ENCODE assay signal across 20 mouse cellular contexts in the genomic region with DNA sequence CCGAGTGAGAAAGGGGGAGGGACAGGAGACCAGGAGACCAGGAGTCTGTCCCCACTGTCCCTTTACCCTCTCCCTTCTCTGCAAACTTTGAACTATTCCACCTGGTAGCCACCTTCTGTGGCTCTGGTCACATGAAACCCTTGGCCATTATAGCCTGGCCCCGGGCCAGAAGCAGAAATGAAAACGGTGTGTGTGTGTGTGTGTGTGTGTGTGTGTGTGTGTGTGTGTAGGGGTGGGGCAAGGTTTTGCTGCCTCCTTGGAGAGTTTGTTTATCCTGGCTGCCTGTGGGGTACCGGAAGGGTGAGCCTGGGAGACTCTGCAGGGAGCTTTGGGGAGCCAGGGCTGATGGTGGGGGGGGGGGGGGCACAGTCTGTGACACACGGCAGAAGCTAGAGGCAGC. TPM values are rescaled to one million over a fixed set of nuclear protein-coding genes. Genes with fewer than 3 reads are reported as not detected.
DNase-seq lines count a peak whose midpoint lies in the region; ATAC-seq and TF ChIP-seq lines count a peak whose summit lies in the region.
"Had no signal": no experiment of that assay in that cellular context is flagged by ENCODE, and none has a peak within 500 bp of the region (broad histone marks: within the 10 kb centered on the region; RNA-seq: fewer than 3 reads in every experiment).

No protein-coding gene starts in this region.

- no peak for TF ChIP-seq POLR2A in kidney, adult 2 months (IDR thresholded peaks at IDR 0.05; ENCODE audit: low read depth, low read length)

- WGBS in heart, embryonic 10.5 days = 34% methylated on average over 5 of the region's 5 CpGs
- 28% methylated on average over 5 of the region's 5 CpGs for WGBS in kidney, adult 2 months

- no peak overlapping the region for H3K27ac ChIP-seq in heart, embryonic 10.5 days
- H3K27ac ChIP-seq in kidney, adult 2 months (ENCODE audit: insufficient read depth, low read depth, low read length) = no peak overlapping the region
- H3K27ac ChIP-seq: hindbrain, embryonic 10.5 days; limb, embryonic 12.5 days had no signal

- no peaks in the 10 kb centered on the region for H3K9me3 ChIP-seq in heart, embryonic 10.5 days
- H3K9me3 ChIP-seq: G1E; hindbrain, embryonic 10.5 days; limb, embryonic 12.5 days had no signal

- H3K27me3 ChIP-seq in heart, embryonic 10.5 days (ENCODE audit: insufficient read depth, poor library complexity, severe bottlenecking) = peaks cover 18% of the 10 kb centered on the region
- H3K27me3 ChIP-seq in kidney, adult 2 months (replicated peaks; ENCODE audit: control insufficient read depth, insufficient read depth, low read length) = no peaks in the 10 kb centered on the region

- DNase-seq in heart, adult 11 months = peak; percentile 95
- no peak for DNase-seq in heart, embryonic 10.5 days (ENCODE audit: low spot score)
- DNase-seq in A20 (ENCODE audit: low read depth, low spot score) = peak; percentile 46
- DNase-seq in kidney, adult 2 months = peak; percentile 75
- peak; percentile 48 to 67 for DNase-seq in kidney, postnatal 4 days
- DNase-seq in right cerebral cortex, adult 2 months (ENCODE audit: low spot score in 2 of 2) = no peak
- DNase-seq: B cell, adult 2 months; layer of hippocampus, postnatal 36 days; liver, postnatal 0 days; thymus, postnatal 25 days had no signal

- ATAC-seq in CD4-positive, CD25-positive, alpha-beta regulatory T cell, adult 4 months = no peak
- ATAC-seq in megakaryocyte-erythroid progenitor cell, adult 5-6 weeks (replicated peaks; ENCODE audit: low FRiP score, low TSS enrichment, poor library complexity, severe bottlenecking) = no peak
- ATAC-seq: forebrain, embryonic 14.5 days; inflammation-experienced regulatory T-cells, adult 6 months; liver, postnatal 0 days had no signal

- TF ChIP-seq CTCF in kidney, adult 2 months (conservative IDR thresholded peaks at IDR 0.05; ENCODE audit: insufficient read depth, insufficient read length, low read depth, low read length) = no peak

- no peak overlapping the region for H3K4me3 ChIP-seq in heart, embryonic 10.5 days
- no peak overlapping the region for H3K4me3 ChIP-seq in kidney, adult 2 months (ENCODE audit: insufficient read depth, low read depth, low read length)
- H3K4me3 ChIP-seq: hindbrain, embryonic 10.5 days; limb, embryonic 12.5 days had no signal

- no peaks in the 10 kb centered on the region for H3K36me3 ChIP-seq in heart, embryonic 10.5 days
- no peaks in the 10 kb centered on the region for H3K36me3 ChIP-seq in kidney, adult 2 months (ENCODE audit: control insufficient read depth, insufficient read depth, low read length)
- H3K36me3 ChIP-seq: hindbrain, embryonic 10.5 days; limb, embryonic 12.5 days had no signal

- peaks cover 43% of the 10 kb centered on the region for H3K4me1 ChIP-seq in heart, embryonic 10.5 days
- peaks cover 30% of the 10 kb centered on the region for H3K4me1 ChIP-seq in kidney, adult 2 months (ENCODE audit: control insufficient read depth, insufficient read depth, low read length)

RNA-seq across cellular contexts. Expression of a gene that starts 4.3 kb away (rescaled TPM):
- polyA plus RNA-seq in heart, embryonic 10.5 days (2016; fragmentation: Nextera tagmentation; extraction: Ambion mirVana) = 6.5 and 7.0 TPM in 2 replicates
- 107 TPM in 2 replicates for polyA plus RNA-seq in kidney, adult 2 months (2012; rRNA removed)
- 10 to 100 TPM in 1 of 2 experiments, 1 to 10 TPM in 1; 8.9 to 16.5 TPM for polyA plus RNA-seq in CD4-positive, CD25-positive, alpha-beta regulatory T cell, adult 4 months (2017; shearing (Covaris generic))
- total RNA-seq in megakaryocyte-erythroid progenitor cell, adult 5-6 weeks (2014; fragmentation: Nextera tagmentation) = 19.2 and 20.1 TPM in 2 replicates
- 8.5 and 16.1 TPM in 2 replicates for total RNA-seq in megakaryocyte-erythroid progenitor cell, adult 5-6 weeks (2017)

RNA-seq across cellular contexts. Expression of a gene that starts 35.0 kb away (rescaled TPM):
- 117 and 136 TPM in 2 replicates for polyA plus RNA-seq in heart, embryonic 10.5 days (2016; fragmentation: Nextera tagmentation; extraction: Ambion mirVana)
- polyA plus RNA-seq in kidney, adult 2 months (2012; rRNA removed) = 101 and 115 TPM in 2 replicates
- 100 to 1,000 TPM; 146 to 147 TPM for polyA plus RNA-seq in CD4-positive, CD25-positive, alpha-beta regulatory T cell, adult 4 months (2017; shearing (Covaris generic))
- total RNA-seq in megakaryocyte-erythroid progenitor cell, adult 5-6 weeks (2014; fragmentation: Nextera tagmentation) = 55.3 and 72.9 TPM in 2 replicates
- 28.9 and 35.7 TPM in 2 replicates for total RNA-seq in megakaryocyte-erythroid progenitor cell, adult 5-6 weeks (2017)

RNA-seq across cellular contexts. Expression of a gene that starts 47.6 kb away (rescaled TPM):
- polyA plus RNA-seq in heart, embryonic 10.5 days (2016; fragmentation: Nextera tagmentation; extraction: Ambion mirVana) = 271 and 283 TPM in 2 replicates
- polyA plus RNA-seq in kidney, adult 2 months (2012; rRNA removed) = 58.2 and 80.3 TPM in 2 replicates
- polyA plus RNA-seq in CD4-positive, CD25-positive, alpha-beta regulatory T cell, adult 4 months (2017; shearing (Covaris generic)) = 100 to 1,000 TPM; 107 to 148 TPM
- total RNA-seq in megakaryocyte-erythroid progenitor cell, adult 5-6 weeks (2014; fragmentation: Nextera tagmentation) = 202 and 217 TPM in 2 replicates
- 450 and 532 TPM in 2 replicates for total RNA-seq in megakaryocyte-erythroid progenitor cell, adult 5-6 weeks (2017)

RNA-seq across cellular contexts. Expression of a gene that starts 56.8 kb away (rescaled TPM):
- not detected in 2 replicates for polyA plus RNA-seq in heart, embryonic 10.5 days (2016; fragmentation: Nextera tagmentation; extraction: Ambion mirVana)
- not detected in 2 replicates for polyA plus RNA-seq in kidney, adult 2 months (2012; rRNA removed)
- polyA plus RNA-seq in CD4-positive, CD25-positive, alpha-beta regulatory T cell, adult 4 months (2017; shearing (Covaris generic)) = not detected
- not detected in 2 replicates for total RNA-seq in megakaryocyte-erythroid progenitor cell, adult 5-6 weeks (2014; fragmentation: Nextera tagmentation)
- not detected in 2 replicates for total RNA-seq in megakaryocyte-erythroid progenitor cell, adult 5-6 weeks (2017)
- total RNA-seq: adrenal gland, postnatal 4 days; G1E; layer of hippocampus, postnatal 36 days had no signal
- polyA plus RNA-seq: forebrain, embryonic 14.5 days; G1E; heart, embryonic 14.5 days; hindbrain, embryonic 10.5 days; inflammation-experienced regulatory T-cells, adult 6 months; limb, embryonic 12.5 days; stomach, embryonic 14.5 days had no signal

Comparison
In these comparisons a context has a peak if more than half of its experiments do, and no peak if none do; other contexts are left out.
1. DNase-seq: peak in heart, adult 11 months (single experiment), A20 (single experiment), kidney, adult 2 months (single experiment) and kidney, postnatal 4 days (2 of 2); none in heart, embryonic 10.5 days (single experiment) and right cerebral cortex, adult 2 months (0 of 2).